Mouse (Mus musculus): ENCODE data around the gene Kank4. TPM values are rescaled to one million over a fixed set of nuclear protein-coding genes. Genes with fewer than 3 reads are reported as not detected.
"Not testable (repeated sequence)": the region's sequence is repeated elsewhere in the genome, so short reads cannot be mapped to it uniquely, and the experiment has no call there.

Kank4 gene
- polyA plus RNA-seq, 1 experiment: 9.1 TPM

- no peak overlapping the region for H3K27ac ChIP-seq (ENCODE audit: insufficient read depth, low read length)
- no peak overlapping the region for H3K4me3 ChIP-seq (replicated peaks; ENCODE audit: insufficient read depth, low read depth, low read length)
- TF ChIP-seq POLR2A (IDR thresholded peaks at IDR 0.05; ENCODE audit: borderline replicate concordance, insufficient read depth, low read length) (no peak), CTCF (IDR thresholded peaks at IDR 0.05; ENCODE audit: borderline replicate concordance, insufficient read depth, low read depth, low read length) (no peak)
- H3K4me1 ChIP-seq (ENCODE audit: control insufficient read depth, insufficient read depth, low read length): no peaks in the 10 kb centered on the region
- no peak for DNase-seq
- H3K27me3 ChIP-seq (ENCODE audit: control insufficient read depth, insufficient read depth, low read length): no peaks in the 10 kb centered on the region
- WGBS: 89% methylated on average over 16 of the region's 16 CpGs
These were observed 83.7 kb downstream of the Kank4 start for GRCm38 (mm10) chr4:98733660-98734059.

GRCm38 (mm10) chr4:98728716-98729115 lies 88.6 kb downstream of the Kank4 start:
- H3K27me3 ChIP-seq (ENCODE audit: control insufficient read depth, insufficient read depth, low read length): no peaks in the 10 kb centered on the region
- no peak for TF ChIP-seq POLR2A (IDR thresholded peaks at IDR 0.05; ENCODE audit: borderline replicate concordance, insufficient read depth, low read length)
- WGBS: 78% methylated on average over 7 of the region's 7 CpGs
- no peaks in the 10 kb centered on the region for H3K4me1 ChIP-seq (ENCODE audit: control insufficient read depth, insufficient read depth, low read length)
- H3K27ac ChIP-seq (ENCODE audit: insufficient read depth, low read length): no peak overlapping the region
- no peak overlapping the region for H3K4me3 ChIP-seq (replicated peaks; ENCODE audit: insufficient read depth, low read depth, low read length)
- no peak for DNase-seq

- TF ChIP-seq CTCF (IDR thresholded peaks at IDR 0.05; ENCODE audit: borderline replicate concordance, insufficient read depth, low read depth, low read length) (no peak), POLR2A (IDR thresholded peaks at IDR 0.05; ENCODE audit: borderline replicate concordance, insufficient read depth, low read length) (no peak)
- no peak overlapping the region for H3K4me3 ChIP-seq (replicated peaks; ENCODE audit: insufficient read depth, low read depth, low read length)
- H3K27ac ChIP-seq (ENCODE audit: insufficient read depth, low read length): no peak overlapping the region
- 17% methylated on average over 10 of the region's 10 CpGs for WGBS
- no peaks in the 10 kb centered on the region for H3K27me3 ChIP-seq (ENCODE audit: control insufficient read depth, insufficient read depth, low read length)
- no peak for DNase-seq
- H3K4me1 ChIP-seq (ENCODE audit: control insufficient read depth, insufficient read depth, low read length): no peaks in the 10 kb centered on the region
These were observed 89.4 kb downstream of the Kank4 start for GRCm38 (mm10) chr4:98727959-98728347.

DNA sequence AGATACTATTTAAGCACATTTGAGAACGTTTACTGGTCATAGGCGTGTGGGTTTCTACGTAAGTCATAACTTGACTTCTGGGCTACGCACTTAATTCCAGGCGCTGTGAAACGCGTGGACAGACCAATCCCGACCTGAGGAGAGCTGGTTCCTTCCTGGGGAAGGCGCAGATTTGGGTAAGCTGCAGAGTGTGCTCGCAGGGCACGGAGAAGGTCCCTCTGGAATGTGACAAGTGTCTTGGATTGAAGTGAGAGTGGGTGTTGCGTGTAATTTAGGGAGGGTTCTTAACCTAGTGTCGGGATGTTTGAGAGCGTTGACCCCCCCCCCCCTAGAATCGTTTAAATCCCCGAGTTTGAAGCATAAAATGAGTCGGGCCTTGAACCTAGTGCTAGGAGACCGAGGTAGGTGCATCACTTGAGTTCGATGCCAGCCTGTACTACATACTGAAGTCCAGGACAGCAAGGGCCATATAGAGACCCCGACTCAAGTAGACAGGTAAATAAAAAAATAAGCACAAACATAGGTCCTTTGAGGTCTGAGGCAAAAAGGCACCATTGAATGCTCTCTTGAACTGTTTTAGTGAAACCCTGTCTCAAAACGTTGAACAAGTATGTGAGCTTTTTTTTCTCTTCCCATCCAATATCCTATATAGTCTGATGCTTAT lies 89.9 kb downstream of the Kank4 start:
- H3K4me1 ChIP-seq (ENCODE audit: control insufficient read depth, insufficient read depth, low read length): no peaks in the 10 kb centered on the region
- no peak overlapping the region for H3K27ac ChIP-seq (ENCODE audit: insufficient read depth, low read length)
- DNase-seq: no peak
- H3K4me3 ChIP-seq (replicated peaks; ENCODE audit: insufficient read depth, low read depth, low read length): no peak overlapping the region
- H3K27me3 ChIP-seq (ENCODE audit: control insufficient read depth, insufficient read depth, low read length): no peaks in the 10 kb centered on the region
- WGBS: 15% methylated on average over 21 of the region's 21 CpGs
- TF ChIP-seq CTCF (IDR thresholded peaks at IDR 0.05; ENCODE audit: borderline replicate concordance, insufficient read depth, low read depth, low read length) (no peak), POLR2A (IDR thresholded peaks at IDR 0.05; ENCODE audit: borderline replicate concordance, insufficient read depth, low read length) (no peak)

- TF ChIP-seq POLR2A (IDR thresholded peaks at IDR 0.05; ENCODE audit: borderline replicate concordance, insufficient read depth, low read length): no peak
- TF ChIP-seq CTCF (IDR thresholded peaks at IDR 0.05; ENCODE audit: borderline replicate concordance, insufficient read depth, low read depth, low read length): no peak
- Histone ChIP-seq H3K27ac (ENCODE audit: insufficient read depth, low read length) (no peak within 1 kb of the TSS), H3K27me3 (ENCODE audit: control insufficient read depth, insufficient read depth, low read length) (no peaks in the 10 kb centered on the region), H3K4me1 (ENCODE audit: control insufficient read depth, insufficient read depth, low read length) (no peaks in the 10 kb centered on the region), H3K4me3 (replicated peaks; ENCODE audit: insufficient read depth, low read depth, low read length) (no peak within 1 kb of the TSS)
- DNase-seq: no peak
- 16% methylated on average over 29 of the region's 29 CpGs for WGBS
These were observed 90.6 kb downstream of the Kank4 start, which contains the start of gene L1td1 for GRCm38 (mm10) chr4:98726590-98727237. Gene L1td1, plus strand, starts transcription at chr4:98726734.

- DNase-seq: no peak
- TF ChIP-seq CTCF (IDR thresholded peaks at IDR 0.05; ENCODE audit: borderline replicate concordance, insufficient read depth, low read depth, low read length) (peak; percentile 20; the same call in 1 of the 2 replicates), POLR2A (IDR thresholded peaks at IDR 0.05; ENCODE audit: borderline replicate concordance, insufficient read depth, low read length) (no peak)
- 38% methylated on average over 4 of the region's 4 CpGs for WGBS
- Histone ChIP-seq H3K4me3 (replicated peaks; ENCODE audit: insufficient read depth, low read depth, low read length) (no peak overlapping the region), H3K4me1 (ENCODE audit: control insufficient read depth, insufficient read depth, low read length) (no peaks in the 10 kb centered on the region), H3K27ac (ENCODE audit: insufficient read depth, low read length) (no peak overlapping the region), H3K27me3 (ENCODE audit: control insufficient read depth, insufficient read depth, low read length) (no peaks in the 10 kb centered on the region)
These were observed 91.9 kb downstream of the Kank4 start for GRCm38 (mm10) chr4:98725439-98725838.

DNA sequence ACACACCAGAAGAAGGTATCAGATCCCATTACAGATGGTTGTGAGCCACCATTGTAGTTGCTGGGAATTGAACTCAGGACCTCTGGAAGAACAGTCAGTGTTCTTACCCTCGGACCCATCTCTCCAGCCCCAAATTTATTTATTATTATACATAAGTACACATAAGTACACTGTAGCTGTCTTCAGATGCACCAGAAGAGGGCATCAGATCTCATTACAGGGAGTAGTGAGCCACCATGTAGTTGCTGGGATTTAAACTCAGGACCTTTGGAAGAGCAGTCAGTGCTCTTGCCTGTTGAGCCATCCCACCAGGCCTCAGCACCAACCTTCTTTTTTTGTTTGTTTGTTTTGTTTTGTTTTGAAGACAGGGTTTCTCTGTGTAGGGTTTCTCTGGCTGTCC lies 92.7 kb downstream of the Kank4 start:
- not testable (repeated sequence) for H3K27ac ChIP-seq (ENCODE audit: insufficient read depth, low read length); H3K4me3 ChIP-seq (replicated peaks; ENCODE audit: insufficient read depth, low read depth, low read length); H3K4me1 ChIP-seq (ENCODE audit: control insufficient read depth, insufficient read depth, low read length); DNase-seq; H3K27me3 ChIP-seq (ENCODE audit: control insufficient read depth, insufficient read depth, low read length)
- 82% methylated on average over 1 of the region's 1 CpGs for WGBS

DNA sequence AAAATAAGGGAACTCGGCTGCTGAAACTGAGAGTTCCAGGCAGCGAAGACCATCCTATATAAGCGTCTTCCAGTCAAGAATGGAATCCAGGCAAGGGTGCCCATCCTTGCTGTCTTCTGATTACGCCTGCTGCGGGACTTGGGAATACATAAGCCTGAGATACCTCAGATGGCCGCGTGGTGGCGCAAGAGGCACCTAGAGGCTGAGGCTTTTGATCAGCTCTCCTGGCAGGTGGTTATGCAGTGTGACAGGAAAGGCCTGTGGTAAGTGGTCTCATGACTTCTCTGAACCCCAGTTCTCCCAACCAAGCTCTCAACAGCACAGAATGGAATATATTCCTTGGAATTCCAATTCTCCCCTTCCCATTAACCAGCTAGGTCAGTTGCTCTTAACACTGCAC lies 94.9 kb downstream of the Kank4 start:
- WGBS: 15% methylated on average over 8 of the region's 8 CpGs

More for the DNA sequence above, 94.9 kb downstream of the Kank4 start:
- Histone ChIP-seq H3K27me3 (ENCODE audit: control insufficient read depth, insufficient read depth, low read length) (no peaks in the 10 kb centered on the region), H3K27ac (ENCODE audit: insufficient read depth, low read length) (no peak overlapping the region), H3K4me1 (ENCODE audit: control insufficient read depth, insufficient read depth, low read length) (no peaks in the 10 kb centered on the region), H3K4me3 (replicated peaks; ENCODE audit: insufficient read depth, low read depth, low read length) (no peak overlapping the region)
- TF ChIP-seq POLR2A (IDR thresholded peaks at IDR 0.05; ENCODE audit: borderline replicate concordance, insufficient read depth, low read length) (0 out of 2 replicates have a peak, but pooled peaks have one; percentile 3), CTCF (IDR thresholded peaks at IDR 0.05; ENCODE audit: borderline replicate concordance, insufficient read depth, low read depth, low read length) (peak; percentile 89)
- DNase-seq: peak; percentile 58 to 70

Data from cerebellum, adult 2 months (tissue).